Mouse (Mus musculus) gastrocnemius, postnatal 10 days (tissue): ENCODE results near the gene Mxra7. TPM values are rescaled to one million over a fixed set of nuclear protein-coding genes. Genes with fewer than 3 reads are reported as not detected.
"Not testable (repeated sequence)": the region's sequence is repeated elsewhere in the genome, so short reads cannot be mapped to it uniquely, and the experiment has no call there.

Source experiments
- DNase-seq: peaks from one replicate; pipeline ENCODE4 v3.0.0; 2021; ENCODE audit warnings: mixed read lengths
- long read RNA-seq, 2 experiments: library from polyadenylated mRNA; stranded (forward); transcript quantifications; one replicate each; pipeline ENCODE4 v2.0.0; 2021
- total RNA-seq, 2 experiments: library from RNA; stranded (reverse); gene quantifications; 2 replicates each; pipeline ENCODE4 v1.2.3; 2021

Mxra7 gene
- total RNA-seq = 10 to 100 TPM; 39.7 to 50.1 TPM
- long read RNA-seq, experiment 1, transcript Mxra7-201 (4 exons, 2,063 nt) = major isoform, 24 of 61 reads
- long read RNA-seq, experiment 1, transcript Mxra7-202 (5 exons, 757 nt) = minor isoform, 17 of 61 reads
- long read RNA-seq, experiment 1, partial matches to known transcripts = 0 of 61 reads
- long read RNA-seq, experiment 1, other reads (novel, unspliced or antisense) = 19 of 61 reads
- long read RNA-seq, experiment 2, transcript Mxra7-202 (5 exons, 757 nt) = minor isoform, 12 of 43 reads
- long read RNA-seq, experiment 2, transcript Mxra7-201 (4 exons, 2,063 nt) = major isoform, 21 of 43 reads
- long read RNA-seq, experiment 2, partial matches to known transcripts = 0 of 43 reads
- long read RNA-seq, experiment 2, other reads (novel, unspliced or antisense) = 10 of 43 reads

GRCm38 (mm10) chr11:116827534-116828165 lies at the start of gene Mxra7:
Gene Mxra7, minus strand, starts transcription at chr11:116828046.
- peak; percentile 92 for DNase-seq

- DNase-seq = no peak
These were observed 46.1 kb upstream of the Mxra7 start for GRCm38 (mm10) chr11:116873987-116874386.

DNA sequence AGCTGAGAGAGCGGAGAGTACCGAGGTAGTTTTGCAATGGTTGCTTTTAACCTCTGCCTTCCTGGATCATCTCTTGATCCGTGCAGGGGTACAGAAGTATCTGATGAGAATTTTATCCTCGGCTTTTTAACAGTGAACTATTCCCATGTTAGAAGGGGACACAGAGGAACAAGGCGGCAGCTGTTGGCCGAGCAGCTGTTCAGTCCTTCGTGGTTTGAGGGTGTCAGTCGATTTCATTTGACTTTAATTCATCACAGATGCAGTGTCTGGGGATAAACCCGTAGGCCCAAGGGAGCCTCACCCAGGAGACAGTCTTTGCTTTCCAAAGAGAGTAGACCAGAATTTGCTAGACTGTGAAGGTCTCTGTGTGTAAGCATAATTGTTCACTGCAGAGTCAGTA lies 43.7 kb upstream of the Mxra7 start:
- no peak for DNase-seq

GRCm38 (mm10) chr11:116869641-116870040 lies 41.8 kb upstream of the Mxra7 start:
- no peak for DNase-seq

DNA sequence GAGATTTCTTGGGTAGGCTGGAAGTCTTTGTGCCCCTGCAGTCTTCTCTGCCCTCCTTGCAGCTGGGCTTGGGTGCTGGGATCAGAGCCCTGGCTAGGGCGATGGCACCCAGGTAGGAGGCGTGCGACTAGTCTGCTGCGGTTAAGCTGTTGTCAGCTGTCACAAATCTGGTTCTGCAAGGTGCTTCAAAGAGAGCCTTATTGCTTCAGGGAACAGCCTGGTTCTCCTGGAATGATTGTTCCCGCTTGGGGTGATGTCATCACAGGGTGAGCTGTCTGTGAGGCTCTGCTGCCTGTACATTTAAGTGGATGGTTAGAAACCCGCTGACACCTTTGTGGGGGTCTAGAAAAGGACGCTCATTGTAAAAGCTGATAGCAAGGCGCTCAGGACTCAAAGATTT lies 41.4 kb upstream of the Mxra7 start:
- no peak for DNase-seq

DNA sequence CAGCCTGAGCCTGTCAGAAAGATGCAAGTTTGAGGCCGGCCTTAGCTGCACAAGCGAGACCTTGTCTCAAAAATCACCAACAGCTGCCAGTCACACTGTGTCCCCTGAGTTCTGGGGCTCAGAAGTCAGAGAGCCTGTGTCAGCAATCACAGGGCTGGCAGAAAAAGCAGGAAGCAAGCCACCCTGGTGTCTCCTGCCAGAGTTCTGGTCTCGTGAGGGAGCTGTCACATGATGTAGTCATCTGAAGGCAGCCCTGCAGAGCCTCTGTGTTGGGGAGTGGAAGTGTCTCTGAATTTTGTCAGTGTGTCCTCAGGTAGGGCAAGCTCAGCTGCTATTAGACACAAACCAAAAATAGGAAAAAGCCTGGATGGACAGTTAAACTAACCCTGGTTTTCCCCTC lies 40.3 kb upstream of the Mxra7 start:
- peak; percentile 42 for DNase-seq

DNA sequence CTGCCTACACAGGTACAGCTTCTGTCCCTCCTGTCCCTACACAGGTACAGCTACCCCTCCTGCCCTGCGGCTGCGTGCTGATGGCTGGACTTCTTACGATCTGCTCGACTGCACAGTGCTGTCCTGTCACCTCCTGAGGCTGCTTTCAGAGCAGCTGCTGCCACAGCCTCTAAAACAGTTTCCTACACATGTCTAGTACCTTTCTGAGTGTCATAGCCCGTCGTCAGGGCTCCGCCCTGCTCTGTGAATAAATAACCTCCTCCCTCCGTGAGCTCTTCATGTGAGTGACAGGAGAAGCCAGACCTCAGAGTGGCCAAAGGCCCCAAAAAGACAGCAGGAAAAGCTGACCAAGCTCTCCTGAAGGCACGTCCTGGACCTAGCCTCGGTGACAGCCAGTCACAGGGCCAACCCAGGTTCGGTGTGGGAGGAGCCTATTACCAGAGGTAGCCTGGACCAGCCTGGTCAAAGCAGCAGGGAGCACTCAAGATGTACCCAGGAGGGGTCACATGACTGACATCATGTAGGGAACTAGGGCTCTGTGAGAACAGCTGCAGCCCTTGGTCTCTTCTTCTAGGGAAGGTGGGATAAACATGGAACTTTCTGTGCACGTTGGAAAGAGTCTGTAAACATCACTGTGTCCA lies 38.2 kb upstream of the Mxra7 start:
- no peak for DNase-seq

DNA sequence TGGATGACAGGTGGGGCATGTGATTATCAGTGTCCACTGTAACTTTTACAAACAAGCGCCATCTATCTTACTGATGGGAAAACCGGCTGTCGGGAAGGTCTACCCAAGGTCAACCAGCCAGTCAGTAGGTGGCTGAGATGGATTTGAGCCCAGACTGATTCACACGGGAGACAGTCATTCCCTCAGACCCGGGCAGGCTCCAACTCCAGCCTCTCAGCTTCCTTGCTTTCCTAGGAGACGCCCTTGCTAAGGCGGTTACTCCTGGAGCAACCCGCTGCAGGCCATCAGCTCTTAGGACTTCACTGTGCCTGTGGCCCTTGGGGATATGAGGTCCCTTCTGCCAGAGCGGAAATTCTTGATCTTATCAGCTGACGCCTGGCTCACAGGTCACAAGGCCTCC lies 36.6 kb upstream of the Mxra7 start:
- DNase-seq = no peak

DNA sequence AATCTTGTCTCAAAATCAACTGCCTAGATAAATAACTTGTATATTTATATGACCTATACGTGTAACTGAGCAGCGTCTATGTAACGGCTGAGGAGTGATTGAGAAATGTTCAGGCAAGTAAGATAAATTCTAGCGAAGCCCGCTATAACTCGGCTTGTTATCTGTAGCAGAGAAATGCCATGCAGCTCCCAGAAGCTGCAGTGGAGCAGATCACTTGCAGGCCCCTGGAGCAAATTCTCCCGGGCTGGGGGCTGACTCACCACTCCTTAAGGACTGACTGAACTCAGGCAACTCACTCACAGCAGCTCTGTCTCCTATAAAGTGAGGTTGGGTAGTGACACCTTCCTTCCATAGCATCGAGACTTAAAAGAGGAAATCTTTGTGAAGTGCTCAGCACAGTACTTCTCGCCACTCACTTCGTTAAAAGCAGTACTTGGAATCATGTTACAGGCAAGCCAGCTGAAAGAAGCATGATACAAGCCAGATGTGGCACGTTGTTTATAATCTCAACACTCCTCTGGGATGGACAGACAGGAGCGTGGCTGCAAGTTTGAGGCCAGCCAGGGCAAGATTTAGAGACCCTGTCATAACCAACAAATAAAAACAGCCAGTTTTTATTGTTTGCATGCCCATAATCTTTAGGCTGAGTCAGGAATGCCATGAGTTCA lies 29.5 kb upstream of the Mxra7 start:
- no peak for DNase-seq

- DNase-seq = no peak
These were observed 26.4 kb upstream of the Mxra7 start for GRCm38 (mm10) chr11:116854279-116854678.

DNA sequence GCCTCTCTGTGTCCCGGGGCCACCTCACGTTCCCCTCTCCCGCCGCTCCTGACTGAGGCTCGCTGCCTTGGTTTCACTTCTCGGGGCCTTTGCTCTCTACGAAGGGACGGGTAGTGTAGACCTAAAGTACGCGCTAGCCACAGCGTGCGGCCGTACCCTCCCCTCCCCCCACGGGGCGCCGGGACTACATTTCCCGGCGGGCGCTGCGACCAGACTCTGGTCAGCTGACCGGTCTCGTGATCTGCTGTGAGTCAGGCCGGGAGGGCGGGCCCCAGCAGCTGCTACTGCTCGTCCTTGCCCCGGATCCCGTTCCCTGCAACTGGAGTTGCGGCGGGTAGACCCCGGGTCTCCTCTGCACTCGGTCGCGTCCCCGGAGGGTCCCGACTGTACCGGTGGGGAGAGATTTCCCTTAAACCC lies 25.7 kb upstream of the Mxra7 start:
- peak; percentile 97 for DNase-seq

GRCm38 (mm10) chr11:116852891-116853511 lies 25.2 kb upstream of the Mxra7 start, which contains the start of gene Srsf2:
Gene Srsf2, minus strand, starts transcription at chr11:116853094.
- DNase-seq = peak; percentile 96

- DNase-seq = peak; percentile 79
These were observed 24.5 kb upstream of the Mxra7 start, which contains the start of gene Mfsd11 for GRCm38 (mm10) chr11:116852291-116852890. Gene Mfsd11, plus strand, starts transcription at chr11:116852440.

DNA sequence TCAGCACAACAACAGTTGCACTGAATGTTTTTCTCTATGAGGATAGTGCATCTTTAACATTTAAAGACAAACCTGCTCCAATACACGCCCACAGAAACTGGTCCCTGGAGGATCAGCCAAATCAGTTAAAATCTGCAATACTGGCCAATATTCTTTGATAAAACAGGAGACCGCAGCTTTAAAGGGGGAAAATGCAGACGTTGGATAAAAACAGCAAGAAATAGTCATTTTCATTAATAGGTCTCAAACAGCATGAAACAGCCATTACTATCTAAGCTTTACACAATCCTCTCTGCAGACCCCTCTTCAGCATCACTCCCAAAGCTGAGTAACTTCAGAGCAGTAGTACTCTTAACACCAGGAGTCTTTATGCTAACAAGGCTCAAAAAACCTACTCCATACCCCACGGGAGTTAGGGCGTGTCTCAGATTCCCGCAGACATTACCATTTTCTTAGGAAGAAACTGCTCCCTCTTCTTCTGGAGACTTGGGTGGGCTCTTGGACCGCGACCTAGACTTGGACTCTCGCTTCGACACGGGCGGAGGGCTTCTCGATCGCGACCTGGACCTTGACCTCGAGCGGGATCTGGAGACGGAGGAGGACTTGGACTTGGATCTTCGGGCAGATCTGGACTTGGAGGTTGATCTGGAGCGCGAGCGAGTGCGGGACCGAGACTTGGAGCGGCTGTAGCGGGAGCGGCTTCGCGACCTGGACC lies 23.9 kb upstream of the Mxra7 start:
- no peak for DNase-seq

- DNase-seq = no peak
These were observed 23.1 kb upstream of the Mxra7 start for GRCm38 (mm10) chr11:116850833-116851477.

DNA sequence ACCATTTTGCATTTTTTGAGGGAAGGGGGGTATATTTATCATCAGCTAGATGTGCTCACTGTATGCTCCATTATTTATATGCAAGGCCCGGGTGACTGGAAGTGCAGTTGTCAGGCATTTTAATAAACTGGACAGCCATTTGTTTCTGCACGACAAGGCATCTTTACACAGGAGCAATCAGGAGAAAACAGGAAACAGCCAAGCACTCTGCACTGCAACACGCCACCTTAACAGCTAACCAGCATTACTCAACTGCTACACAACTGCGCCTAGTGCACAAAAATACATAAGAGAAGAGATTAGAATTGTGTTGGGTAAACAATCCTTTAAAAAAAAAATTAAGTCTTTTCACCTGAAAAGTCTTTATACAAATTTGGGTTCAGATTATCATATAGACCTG lies 22.2 kb upstream of the Mxra7 start:
- DNase-seq = no peak

DNA sequence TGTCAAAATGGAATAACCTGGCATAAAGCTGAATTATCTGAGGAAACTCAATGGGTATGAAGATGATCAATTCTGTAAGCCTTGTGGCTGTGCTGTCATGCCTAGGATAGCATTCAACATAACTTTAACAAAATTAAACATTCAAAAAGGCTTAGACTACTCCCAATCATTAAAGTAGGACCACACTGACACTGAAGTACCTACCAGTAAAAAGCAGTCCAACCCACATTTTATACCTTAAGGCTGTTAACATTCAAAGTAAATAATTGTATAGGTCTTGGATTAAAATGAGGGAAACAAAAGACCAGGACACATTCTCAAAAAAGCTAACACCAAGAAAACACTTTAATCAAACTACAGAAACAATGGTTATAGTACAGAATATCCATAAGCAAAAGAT lies 21.7 kb upstream of the Mxra7 start:
- no peak for DNase-seq

DNA sequence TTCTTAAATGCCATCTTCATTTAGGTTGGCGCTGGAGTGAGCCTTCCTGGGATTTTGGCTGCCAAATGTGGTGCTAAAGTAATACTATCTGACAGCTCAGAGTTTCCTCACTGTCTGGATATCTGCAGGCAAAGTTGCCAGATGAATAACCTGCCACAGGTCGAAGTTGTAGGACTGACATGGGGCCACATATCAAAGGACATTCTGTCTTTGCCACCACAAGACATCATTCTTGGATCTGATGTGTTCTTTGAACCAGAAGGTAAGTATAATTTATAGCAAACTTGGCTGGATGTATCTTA lies 21.0 kb upstream of the Mxra7 start:
- DNase-seq = not testable (repeated sequence)

DNA sequence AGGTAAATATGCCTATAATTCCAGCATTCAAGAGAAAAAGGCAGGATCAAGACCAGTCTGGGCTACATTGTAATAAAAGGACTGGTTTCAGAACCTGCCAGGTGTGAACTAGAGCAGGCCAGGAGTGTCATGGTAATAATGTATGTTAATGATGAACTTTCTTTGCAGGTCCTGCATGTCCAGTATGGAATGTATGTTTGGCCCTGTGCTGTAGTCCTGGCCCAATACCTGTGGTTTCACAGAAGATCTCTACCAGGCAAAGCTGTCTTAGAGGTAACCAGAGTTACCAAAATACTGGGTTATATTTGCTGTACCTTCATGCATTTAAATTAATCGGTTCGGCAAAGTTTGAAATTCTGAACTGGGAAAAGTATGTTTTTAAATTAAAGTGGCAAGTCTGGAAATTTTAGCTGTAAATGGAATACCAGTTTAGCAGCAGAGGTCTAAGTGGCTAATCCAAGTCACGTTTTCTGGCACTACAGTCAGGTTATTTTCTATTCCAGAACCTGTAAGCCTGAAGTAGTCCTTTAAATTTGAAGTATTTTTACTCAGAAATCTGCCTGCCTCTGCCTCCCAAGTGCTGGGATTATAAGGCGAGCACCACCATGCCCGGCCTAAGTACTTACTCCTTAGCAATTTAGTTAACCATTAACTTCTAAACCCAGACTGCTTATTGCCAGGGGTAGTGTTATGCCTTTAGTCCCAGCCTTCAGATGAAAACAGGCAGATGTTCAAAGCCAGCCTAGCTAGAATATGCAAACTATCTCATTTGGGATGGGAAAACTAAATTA lies 20.4 kb upstream of the Mxra7 start:
- DNase-seq = no peak
